Comparison of ENCODE assay signal across 10 mouse cellular contexts in genomic region chr11:104439703-104440102, GRCm38 (mm10). TPM values are rescaled to one million over a fixed set of nuclear protein-coding genes. Genes with fewer than 3 reads are reported as not detected.
DNase-seq lines count a peak whose midpoint lies in the region; ATAC-seq lines count a peak whose summit lies in the region.
"Had no signal": no experiment of that assay in that cellular context is flagged by ENCODE, and none has a peak within 500 bp of the region (broad histone marks: within the 10 kb centered on the region; RNA-seq: fewer than 3 reads in every experiment).

No protein-coding gene starts in this region.

- H3K9me3 ChIP-seq in erythroblast, embryonic 14.5 days (ENCODE audit: control insufficient read depth, low read length) = no peaks in the 10 kb centered on the region
- no peaks in the 10 kb centered on the region for H3K9me3 ChIP-seq in lung, embryonic 15.5 days
- H3K9me3 ChIP-seq in limb, embryonic 13.5 days = no peaks in the 10 kb centered on the region
- no peaks in the 10 kb centered on the region for H3K9me3 ChIP-seq in neural tube, embryonic 14.5 days (ENCODE audit: control insufficient read depth, low read length)

- ATAC-seq in erythroblast, adult 5-6 weeks (replicated peaks; ENCODE audit: low FRiP score, poor library complexity, severe bottlenecking) = no peak
- no peak for ATAC-seq in lung, embryonic 15.5 days (ENCODE audit: borderline replicate concordance, extremely low read depth, low FRiP score, low TSS enrichment)
- no peak for ATAC-seq in limb, embryonic 13.5 days (ENCODE audit: low FRiP score, low read depth)
- no peak for ATAC-seq in neural tube, embryonic 14.5 days (ENCODE audit: low read depth)
- ATAC-seq: inflammation-experienced regulatory T-cells, adult 6 months had no signal

- H3K27me3 ChIP-seq in erythroblast, embryonic 14.5 days (ENCODE audit: control insufficient read depth) = no peaks in the 10 kb centered on the region
- no peaks in the 10 kb centered on the region for H3K27me3 ChIP-seq in lung, embryonic 15.5 days
- H3K27me3 ChIP-seq in limb, embryonic 13.5 days = no peaks in the 10 kb centered on the region
- H3K27me3 ChIP-seq in neural tube, embryonic 14.5 days (ENCODE audit: control insufficient read depth, insufficient read depth, low read length) = no peaks in the 10 kb centered on the region; the same call in 1 of the 2 replicates

- H3K36me3 ChIP-seq in erythroblast, embryonic 14.5 days (ENCODE audit: control insufficient read depth) = peaks cover 3% of the 10 kb centered on the region
- H3K36me3 ChIP-seq in lung, embryonic 15.5 days = no peaks in the 10 kb centered on the region
- H3K36me3 ChIP-seq in limb, embryonic 13.5 days = no peaks in the 10 kb centered on the region
- no peaks in the 10 kb centered on the region for H3K36me3 ChIP-seq in neural tube, embryonic 14.5 days (ENCODE audit: control insufficient read depth, insufficient read depth, low read length)

- no peak overlapping the region for H3K27ac ChIP-seq in lung, embryonic 15.5 days
- no peak overlapping the region for H3K27ac ChIP-seq in limb, embryonic 13.5 days
- H3K27ac ChIP-seq in neural tube, embryonic 14.5 days (ENCODE audit: low read depth, low read length) = no peak overlapping the region

- 29% methylated on average over 2 of the region's 2 CpGs for WGBS in lung, embryonic 15.5 days
- WGBS in limb, embryonic 13.5 days = 65% methylated on average over 2 of the region's 2 CpGs
- WGBS in neural tube, embryonic 14.5 days = 53% methylated on average over 2 of the region's 2 CpGs

- peaks cover 64% of the 10 kb centered on the region for H3K4me1 ChIP-seq in erythroblast, embryonic 14.5 days (ENCODE audit: control insufficient read depth)
- peaks cover 14% of the 10 kb centered on the region for H3K4me1 ChIP-seq in lung, embryonic 15.5 days
- peaks cover 25% of the 10 kb centered on the region for H3K4me1 ChIP-seq in limb, embryonic 13.5 days
- H3K4me1 ChIP-seq in neural tube, embryonic 14.5 days (ENCODE audit: control insufficient read depth, insufficient read depth, low read length) = peaks cover 16% of the 10 kb centered on the region

- no peak for DNase-seq in lung, postnatal 14 days
- DNase-seq in cerebellum, adult 18-20 months = no peak
- no peak for DNase-seq in yolk sac, embryonic 10.5 days (ENCODE audit: low spot score)
- DNase-seq: spleen, adult 18-20 months had no signal

- H3K9ac ChIP-seq in lung, embryonic 15.5 days = no peak overlapping the region
- H3K9ac ChIP-seq in limb, embryonic 13.5 days = no peak overlapping the region
- H3K9ac ChIP-seq in neural tube, embryonic 14.5 days (replicated peaks; ENCODE audit: low read depth, low read length) = no peak overlapping the region

- H3K4me2 ChIP-seq in lung, embryonic 15.5 days = peak overlapping the region; percentile 39
- peak overlapping the region; percentile 55 for H3K4me2 ChIP-seq in limb, embryonic 13.5 days (replicated peaks)
- peak overlapping the region; percentile 48 for H3K4me2 ChIP-seq in neural tube, embryonic 14.5 days (ENCODE audit: low read depth, low read length)

- peak overlapping the region; percentile 90 for H3K4me3 ChIP-seq in erythroblast, embryonic 14.5 days (replicated peaks)
- no peak overlapping the region for H3K4me3 ChIP-seq in lung, embryonic 15.5 days
- no peak overlapping the region; the same call in 1 of the 2 replicates for H3K4me3 ChIP-seq in limb, embryonic 13.5 days
- peak overlapping the region; percentile 9; the same call in 1 of the 2 replicates for H3K4me3 ChIP-seq in neural tube, embryonic 14.5 days (ENCODE audit: low read depth, low read length)

RNA-seq across cellular contexts. Expression of gene Kansl1, which starts 29.0 kb away (rescaled TPM):
- polyA plus RNA-seq in erythroblast, embryonic 14.5 days (2012) = 7.5 and 8.5 TPM in 2 replicates
- 20.8 and 25.1 TPM in 2 replicates for total RNA-seq in erythroblast, adult 5-6 weeks (2015; ENCODE audit: low replicate concordance)
- total RNA-seq in erythroblast, adult 5-6 weeks (2017; ENCODE audit: low replicate concordance) = 20.6 TPM in 2 replicates
- polyA plus RNA-seq in lung, embryonic 15.5 days (2015; fragmentation: Nextera tagmentation; extraction: Ambion mirVana) = 18.6 and 19.2 TPM in 2 replicates
- polyA plus RNA-seq in limb, embryonic 13.5 days (2015; fragmentation: Nextera tagmentation; extraction: Ambion mirVana) = 26.6 and 30.1 TPM in 2 replicates
- polyA plus RNA-seq in neural tube, embryonic 14.5 days (2014; fragmentation: Nextera tagmentation; extraction: Ambion mirVana) = 30.2 and 37.4 TPM in 2 replicates

Comparison
In these comparisons a context has a peak if more than half of its experiments do, and no peak if none do; other contexts are left out.
1. H3K4me3 ChIP-seq: peak in erythroblast, embryonic 14.5 days (single experiment) and neural tube, embryonic 14.5 days (single experiment); none in lung, embryonic 15.5 days (single experiment) and limb, embryonic 13.5 days (single experiment).
2. Peak in every context shown above with its lines, with median percentiles within 50 percentile points of each other: H3K4me2 ChIP-seq.